8 mouse cellular contexts compared by ENCODE assay signal in genomic region chr6:85373951-85374733, GRCm38 (mm10). TPM values are rescaled to one million over a fixed set of nuclear protein-coding genes. Genes with fewer than 3 reads are reported as not detected.
DNase-seq lines count a peak whose midpoint lies in the region; ATAC-seq lines count a peak whose summit lies in the region.

TSS of gene Rab11fip5 (minus strand) at chr6:85374634.

- 1% methylated on average over 80 of the region's 80 CpGs for WGBS in forebrain, embryonic 11.5 days
- WGBS in midbrain, embryonic 10.5 days: 2% methylated on average over 80 of the region's 80 CpGs

- H3K9me3 ChIP-seq in forebrain, embryonic 11.5 days (ENCODE audit: control insufficient read depth, low read length): no peaks in the 10 kb centered on the region
- no peaks in the 10 kb centered on the region for H3K9me3 ChIP-seq in midbrain, embryonic 10.5 days (replicated peaks)

- no peaks in the 10 kb centered on the region for H3K36me3 ChIP-seq in forebrain, embryonic 11.5 days (ENCODE audit: control insufficient read depth, insufficient read depth, low read length)
- H3K36me3 ChIP-seq in midbrain, embryonic 10.5 days: no peaks in the 10 kb centered on the region

- intact Hi-C loops in heart, postnatal 10 days (cut with DNase I): no loop called here

- no peaks in the 10 kb centered on the region; the same call in 1 of the 2 replicates for H3K27me3 ChIP-seq in forebrain, embryonic 11.5 days (ENCODE audit: control insufficient read depth, insufficient read depth, low read length)
- peaks cover 71% of the 10 kb centered on the region for H3K27me3 ChIP-seq in midbrain, embryonic 10.5 days (ENCODE audit: low read depth, poor library complexity, severe bottlenecking)

- H3K4me3 ChIP-seq in forebrain, embryonic 11.5 days (ENCODE audit: low read depth, low read length): peak within 1 kb of the TSS; percentile 65
- peak within 1 kb of the TSS; percentile 86 for H3K4me3 ChIP-seq in midbrain, embryonic 10.5 days

- ATAC-seq in frontal cortex, adult (ENCODE audit: low TSS enrichment): peak; percentile 21
- ATAC-seq in activated CD4-positive, CD25-positive, alpha-beta regulatory T cell, adult 4 months: peak; percentile 5
- peak; percentile 34 for ATAC-seq in forebrain, embryonic 11.5 days (replicated peaks; ENCODE audit: low FRiP score)
- ATAC-seq in megakaryocyte progenitor cell, adult 5-6 weeks (replicated peaks; ENCODE audit: poor library complexity): no peak

- peak within 1 kb of the TSS; percentile 97 for H3K4me2 ChIP-seq in forebrain, embryonic 11.5 days (ENCODE audit: low read depth, low read length, severe bottlenecking)

- no peak within 1 kb of the TSS for H3K27ac ChIP-seq in forebrain, embryonic 11.5 days (ENCODE audit: low read depth, low read length)
- H3K27ac ChIP-seq in midbrain, embryonic 10.5 days (replicated peaks): peak within 1 kb of the TSS; percentile 82

- peak within 1 kb of the TSS; percentile 74 for H3K9ac ChIP-seq in forebrain, embryonic 11.5 days (ENCODE audit: low read length)

- no peak for DNase-seq in frontal cortex, postnatal 10 days (ENCODE audit: low spot score in 2 of 2)
- no peak for DNase-seq in forebrain, embryonic 11.5 days (ENCODE audit: low spot score)
- DNase-seq in heart, postnatal 10 days: peak; percentile 63 to 70
- DNase-seq in layer of hippocampus, postnatal 36 days: peak; percentile 24 to 27
- DNase-seq in midbrain, embryonic 10.5 days (ENCODE audit: low spot score): no peak

- 0 out of 2 replicates have a peak, but pooled peaks cover 2% of the 10 kb centered on the region for H3K4me1 ChIP-seq in forebrain, embryonic 11.5 days (replicated peaks; ENCODE audit: control insufficient read depth, insufficient read depth, low read length)
- peaks cover 20% of the 10 kb centered on the region for H3K4me1 ChIP-seq in midbrain, embryonic 10.5 days

RNA-seq across cellular contexts. Expression of gene Rab11fip5, which starts in this region (rescaled TPM):
- polyA plus RNA-seq in activated CD4-positive, CD25-positive, alpha-beta regulatory T cell, adult 4 months (2017; shearing (Covaris generic)): under 1 TPM; 0.15 to 0.29 TPM
- polyA plus RNA-seq in forebrain, embryonic 11.5 days (2014; fragmentation: Nextera tagmentation; extraction: Ambion mirVana): 4.5 and 5.1 TPM in 2 replicates
- total RNA-seq in heart, postnatal 10 days (2021): 10 to 100 TPM; 65.4 to 73.1 TPM
- total RNA-seq in layer of hippocampus, postnatal 36 days (2021): 10 to 100 TPM; 49.1 to 52.6 TPM
- polyA plus RNA-seq in midbrain, embryonic 10.5 days (2016; fragmentation: Nextera tagmentation; extraction: Ambion mirVana): 4.2 and 6.4 TPM in 2 replicates
- total RNA-seq in megakaryocyte progenitor cell, adult 5-6 weeks (2015): 4.2 and 4.4 TPM in 2 replicates
- 3.1 and 5.5 TPM in 2 replicates for total RNA-seq in megakaryocyte progenitor cell, adult 5-6 weeks (2017)

Comparison
In these comparisons a context has a peak if more than half of its experiments do, and no peak if none do; other contexts are left out.
1. RNA of gene Rab11fip5 (total RNA-seq): 65.4 to 73.1 TPM in heart, postnatal 10 days and 49.1 to 52.6 TPM in layer of hippocampus, postnatal 36 days; 3.1 to 5.5 TPM in megakaryocyte progenitor cell, adult 5-6 weeks; every median in the first group is over 4 times any median in the second.
2. Peak in ATAC-seq in activated CD4-positive, CD25-positive, alpha-beta regulatory T cell, adult 4 months; RNA of the gene not detected or under 1 TPM.
3. DNase-seq: peak in heart, postnatal 10 days (2 of 2) and layer of hippocampus, postnatal 36 days (2 of 2); none in frontal cortex, postnatal 10 days (0 of 2), forebrain, embryonic 11.5 days (single experiment) and midbrain, embryonic 10.5 days (single experiment).